Mouse (Mus musculus): ENCODE data around the gene Ndel1. TPM values are rescaled to one million over a fixed set of nuclear protein-coding genes. Genes with fewer than 3 reads are reported as not detected.
"Not testable (repeated sequence)": the region's sequence is repeated elsewhere in the genome, so short reads cannot be mapped to it uniquely, and the experiment has no call there.

Gene Ndel1
- total RNA-seq, 2 experiments from 2014 or later, result 110 to 127 TPM

GRCm38 (mm10) chr11:68852932-68853409 lies 18.7 kb downstream of the Ndel1 start:
- DNase-seq (ENCODE audit: low spot score in 2 of 2), result peak; percentile 100

DNA sequence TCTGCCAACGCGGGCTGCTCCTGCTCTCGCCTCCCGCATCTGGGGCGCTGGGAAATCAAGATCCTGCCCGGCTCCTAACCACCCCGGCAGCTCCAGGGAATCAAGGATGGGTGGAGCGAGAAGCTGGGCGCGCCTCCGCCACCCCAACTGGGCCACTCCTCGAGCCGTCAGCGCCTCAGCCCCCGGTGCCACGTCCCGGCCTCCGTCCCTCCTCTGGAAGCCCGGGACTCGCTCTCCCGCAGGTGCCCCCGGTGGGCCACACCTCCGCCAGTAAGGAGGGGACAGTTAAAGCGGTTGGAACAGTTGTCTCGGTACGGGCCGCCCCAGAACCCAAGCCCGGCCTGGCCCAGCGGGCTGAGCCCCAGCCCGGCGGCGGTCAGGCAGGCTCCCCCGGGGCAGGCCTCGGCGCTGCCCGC lies 19.2 kb downstream of the Ndel1 start:
- DNase-seq (ENCODE audit: low spot score in 2 of 2), result peak; percentile 56 to 67

GRCm38 (mm10) chr11:68851644-68852485 lies 19.8 kb downstream of the Ndel1 start:
- no peak for DNase-seq (ENCODE audit: low spot score in 2 of 2)

- no peak for DNase-seq (ENCODE audit: low spot score in 2 of 2)
Measured at GRCm38 (mm10) chr11:68850862-68851261, 20.8 kb downstream of the Ndel1 start.

GRCm38 (mm10) chr11:68839606-68840005 lies 32.1 kb downstream of the Ndel1 start:
- no peak for DNase-seq (ENCODE audit: low spot score in 2 of 2)

GRCm38 (mm10) chr11:68835034-68835433 lies 36.6 kb downstream of the Ndel1 start:
- no peak for DNase-seq (ENCODE audit: low spot score in 2 of 2)

DNA sequence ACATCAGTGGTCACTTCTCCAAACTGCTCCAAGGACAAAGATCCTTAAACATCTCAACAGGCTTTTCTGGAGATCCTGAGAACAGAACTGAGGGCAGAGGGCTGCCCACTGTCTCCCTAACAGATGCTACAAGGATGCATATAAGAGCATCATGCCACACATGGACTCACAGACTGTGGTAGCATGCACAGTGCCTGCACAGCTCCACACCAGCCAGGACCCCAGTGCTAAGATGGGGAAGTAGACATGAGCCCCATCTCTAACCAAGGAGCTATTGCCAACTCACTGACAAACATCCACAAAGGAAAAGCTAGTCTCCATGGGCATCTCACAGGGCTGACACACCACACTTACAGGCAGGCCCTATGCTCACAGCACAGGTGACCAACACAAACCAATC lies 38.1 kb downstream of the Ndel1 start:
- DNase-seq (ENCODE audit: low spot score in 2 of 2), result no peak

GRCm38 (mm10) chr11:68832793-68833192 lies 38.9 kb downstream of the Ndel1 start:
- DNase-seq (ENCODE audit: low spot score in 2 of 2), result no peak

DNA sequence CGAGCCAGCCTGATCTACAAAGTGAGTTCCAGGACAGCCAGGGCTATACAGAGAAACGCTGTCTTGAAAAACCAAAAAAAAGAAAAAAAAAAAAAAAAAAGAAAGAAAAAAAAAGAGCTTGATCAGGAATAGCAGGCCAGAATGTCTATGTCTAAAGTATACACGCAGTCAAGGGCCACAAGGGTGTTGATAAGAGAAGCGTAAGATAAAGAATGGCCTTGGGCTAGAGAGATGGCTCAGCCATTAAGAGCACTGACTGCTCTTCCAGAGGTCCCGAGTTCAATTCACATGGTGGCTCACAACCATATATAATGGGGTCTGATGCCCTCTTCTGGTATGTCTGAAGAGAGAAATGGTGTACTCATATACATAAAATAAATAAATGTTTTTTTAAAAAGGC lies 40.1 kb downstream of the Ndel1 start:
- DNase-seq (ENCODE audit: low spot score in 2 of 2), result not testable (repeated sequence)

DNA sequence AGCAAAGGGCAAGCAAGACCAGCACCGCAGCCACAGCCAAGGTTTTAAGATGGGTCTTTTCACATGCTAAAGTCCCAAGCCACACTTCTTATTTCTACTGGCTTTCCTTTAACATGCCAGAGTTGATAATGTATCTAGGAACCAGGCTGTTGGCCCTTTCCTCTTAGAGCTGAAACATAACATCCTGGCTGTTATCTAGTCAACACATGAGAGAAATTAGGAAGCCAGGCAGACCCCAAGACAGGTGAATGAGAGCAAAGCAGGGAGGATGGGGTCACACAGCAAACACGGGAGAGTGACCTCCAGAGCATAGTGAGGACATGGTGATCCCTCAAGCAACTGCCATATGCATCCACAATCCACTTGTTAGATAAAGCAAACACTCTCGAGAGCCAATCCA lies 44.9 kb downstream of the Ndel1 start:
- no peak for DNase-seq (ENCODE audit: low spot score in 2 of 2)

GRCm38 (mm10) chr11:68822326-68822725 lies 49.3 kb downstream of the Ndel1 start:
- no peak for DNase-seq (ENCODE audit: low spot score in 2 of 2)

GRCm38 (mm10) chr11:68819226-68819805 lies 52.3 kb downstream of the Ndel1 start:
- DNase-seq (ENCODE audit: low spot score in 2 of 2), result no peak

DNA sequence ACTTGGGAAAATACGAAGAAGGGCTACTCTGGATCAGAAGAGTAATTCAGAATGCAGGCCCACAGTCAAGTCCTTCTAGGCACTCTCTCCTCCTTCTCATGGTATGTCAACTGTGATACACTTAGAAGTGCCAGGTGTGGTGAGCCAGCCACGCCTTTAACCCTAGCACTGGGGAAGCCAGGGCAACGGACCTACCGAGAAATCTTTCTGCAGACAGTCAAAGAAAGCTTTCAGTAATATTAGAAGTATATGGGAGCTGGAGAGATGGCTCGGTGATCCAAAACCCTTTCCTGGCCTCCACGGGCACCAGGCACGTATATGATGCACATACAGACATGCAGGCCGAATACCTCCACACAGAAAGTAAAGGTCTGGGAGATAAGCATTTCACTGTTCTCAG lies 53.2 kb downstream of the Ndel1 start:
- DNase-seq (ENCODE audit: low spot score in 2 of 2), result no peak

DNA sequence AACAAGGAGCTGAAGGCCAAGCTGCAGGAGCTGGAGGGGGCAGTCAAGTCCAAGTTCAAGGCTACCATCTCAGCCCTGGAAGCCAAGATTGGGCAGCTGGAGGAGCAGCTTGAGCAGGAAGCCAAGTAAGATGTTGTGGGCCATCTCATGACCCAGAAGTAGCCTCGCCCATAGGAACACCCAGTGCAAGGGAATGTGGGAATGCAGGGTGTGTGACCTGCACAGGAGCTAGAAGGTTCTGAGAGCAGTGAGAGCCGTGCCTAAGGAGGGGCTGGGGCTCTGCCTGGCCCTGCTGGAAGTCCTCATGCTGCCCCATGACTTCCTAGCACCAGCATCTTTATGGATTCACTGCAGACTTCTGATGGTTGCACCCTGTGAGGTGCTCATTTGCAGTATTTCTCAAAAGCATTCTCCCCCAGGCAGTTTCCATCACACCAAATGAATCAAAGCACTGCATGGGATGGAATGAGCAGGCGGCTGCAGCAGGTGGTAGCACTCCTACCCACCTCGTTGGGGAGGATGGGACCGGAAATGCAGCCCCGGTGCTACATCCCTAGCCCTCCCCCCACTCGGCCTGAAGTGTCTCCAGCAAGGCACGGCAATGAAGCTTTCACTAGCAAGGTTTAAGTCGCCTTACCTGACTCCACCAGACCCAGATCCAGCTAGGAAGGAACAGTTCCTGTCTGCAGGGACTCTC lies 59.6 kb downstream of the Ndel1 start:
- DNase-seq (ENCODE audit: low spot score in 2 of 2), result no peak

GRCm38 (mm10) chr11:68807787-68808186 lies 63.9 kb downstream of the Ndel1 start:
- DNase-seq (ENCODE audit: low spot score in 2 of 2), result peak; percentile 71 to 81

GRCm38 (mm10) chr11:68805148-68805547 lies 66.5 kb downstream of the Ndel1 start:
- no peak for DNase-seq (ENCODE audit: low spot score in 2 of 2)

DNA sequence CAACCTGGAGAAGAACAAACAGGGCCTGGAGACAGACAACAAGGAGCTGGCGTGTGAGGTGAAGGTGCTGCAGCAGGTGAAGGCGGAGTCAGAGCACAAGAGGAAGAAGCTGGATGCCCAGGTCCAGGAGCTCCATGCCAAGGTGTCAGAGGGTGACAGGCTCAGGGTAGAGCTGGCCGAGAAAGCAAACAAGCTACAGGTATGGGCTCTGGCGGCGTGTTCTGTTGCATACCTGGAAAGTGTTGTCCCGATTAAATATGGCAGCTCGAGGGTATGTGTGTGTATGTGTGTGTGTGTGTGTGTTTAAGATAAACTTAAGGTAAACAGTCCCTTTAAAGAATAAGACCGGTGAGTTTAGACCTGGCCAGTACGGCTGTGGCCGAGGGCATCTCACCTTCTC lies 73.4 kb downstream of the Ndel1 start:
- no peak for DNase-seq (ENCODE audit: low spot score in 2 of 2)

DNA sequence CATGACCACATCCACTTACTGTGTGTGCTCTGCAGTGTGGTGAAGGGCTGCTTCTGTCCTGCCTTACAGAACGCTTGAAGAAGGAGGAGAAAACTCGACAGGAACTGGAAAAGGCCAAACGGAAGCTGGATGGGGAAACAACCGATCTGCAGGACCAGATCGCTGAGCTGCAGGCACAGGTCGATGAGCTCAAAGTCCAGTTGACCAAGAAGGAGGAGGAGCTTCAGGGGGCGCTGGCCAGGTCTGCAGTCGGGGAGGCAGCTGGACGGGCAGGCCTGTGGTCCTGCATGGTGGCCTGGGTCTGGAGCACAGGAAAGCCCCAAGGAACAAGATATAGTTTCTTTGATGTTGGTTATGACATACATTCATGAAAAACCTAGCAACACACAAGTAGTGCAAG lies 79.9 kb downstream of the Ndel1 start:
- no peak for DNase-seq (ENCODE audit: low spot score in 2 of 2)

GRCm38 (mm10) chr11:68790720-68791119 lies 80.9 kb downstream of the Ndel1 start:
- DNase-seq (ENCODE audit: low spot score in 2 of 2), result no peak

DNA sequence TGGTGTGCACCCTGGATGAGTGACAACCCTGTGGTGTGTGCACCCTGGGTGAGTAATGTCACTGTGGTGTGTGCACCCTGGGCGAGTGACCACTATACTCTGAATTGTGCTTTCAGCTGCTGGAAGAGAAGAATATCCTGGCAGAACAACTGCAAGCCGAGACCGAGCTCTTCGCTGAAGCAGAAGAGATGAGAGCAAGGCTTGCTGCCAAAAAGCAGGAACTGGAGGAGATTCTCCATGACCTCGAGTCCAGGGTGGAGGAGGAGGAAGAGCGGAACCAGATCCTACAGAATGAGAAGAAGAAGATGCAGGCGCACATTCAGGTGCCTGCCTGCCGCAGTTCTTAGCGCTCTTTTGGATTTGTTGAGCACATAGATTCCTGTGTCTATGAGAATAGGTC lies 84.4 kb downstream of the Ndel1 start:
- no peak for DNase-seq (ENCODE audit: low spot score in 2 of 2)

DNA sequence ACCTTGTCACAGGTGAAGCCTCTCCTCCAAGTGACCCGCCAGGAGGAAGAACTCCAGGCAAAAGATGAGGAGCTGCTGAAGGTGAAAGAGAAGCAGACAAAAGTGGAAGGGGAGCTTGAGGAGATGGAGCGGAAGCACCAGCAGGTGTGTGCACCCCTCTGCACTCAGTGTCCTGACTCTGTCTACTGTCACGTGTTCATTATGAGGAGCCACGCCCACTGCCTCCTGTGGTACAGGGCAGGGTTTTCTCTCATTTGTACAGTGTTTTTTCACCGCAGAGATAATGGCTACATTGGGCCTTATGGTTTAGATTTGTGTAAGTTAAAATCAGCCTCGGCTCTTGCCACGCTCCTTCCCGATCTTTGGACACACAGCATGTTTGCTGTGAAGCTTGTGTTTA lies 85.8 kb downstream of the Ndel1 start:
- DNase-seq (ENCODE audit: low spot score in 2 of 2), result no peak

- DNase-seq (ENCODE audit: low spot score in 2 of 2), result no peak
Measured at GRCm38 (mm10) chr11:68782336-68782735, 89.3 kb downstream of the Ndel1 start.
